Mouse (Mus musculus) spleen, postnatal 14 days (tissue): ENCODE data around the gene Trdmt1.

Source experiments
- DNase-seq, 2 experiments: peaks; one replicate each; pipeline ENCODE4 v3.0.0; 2021 to 2022; ENCODE audit warnings: low spot score in 2 of 2

Gene Trdmt1

DNA sequence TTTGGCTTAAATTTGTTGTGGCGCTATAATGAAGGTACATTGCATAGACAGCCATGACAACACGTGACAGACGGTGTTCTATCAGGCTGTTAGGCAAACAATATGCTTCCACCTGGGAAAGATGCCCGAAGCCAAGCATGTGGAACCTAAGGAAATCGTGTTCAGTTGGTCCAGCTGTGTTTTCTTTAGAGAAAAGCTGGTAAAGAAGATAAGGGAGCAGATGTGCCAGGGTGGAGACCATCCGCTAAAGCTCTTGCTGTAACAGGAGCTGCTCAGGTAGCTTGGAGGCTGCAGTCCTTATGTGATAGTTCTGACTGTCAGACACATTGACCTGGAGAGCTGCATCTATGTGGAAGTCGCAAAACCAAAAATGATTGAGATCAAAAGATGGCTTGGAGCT lies 45.3 kb downstream of the Trdmt1 start:
- no peak for DNase-seq

DNA sequence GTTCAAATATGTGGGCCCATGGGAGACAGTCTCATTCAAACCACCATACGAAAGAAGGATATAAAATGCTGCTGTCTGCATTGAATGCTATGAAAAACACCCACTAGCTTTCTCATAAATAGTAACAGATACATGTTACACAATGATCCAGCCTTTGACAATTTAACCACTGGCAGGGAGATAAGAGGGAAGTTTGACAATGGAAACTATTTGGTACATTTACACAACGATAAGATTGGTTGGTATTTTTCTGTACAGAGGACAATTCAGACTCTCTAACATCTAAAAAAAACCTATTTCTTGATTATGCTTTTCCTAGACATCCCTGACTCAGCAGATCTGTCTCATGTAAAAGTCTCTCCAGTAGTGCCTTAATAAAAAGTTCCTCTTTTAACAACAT lies 48.4 kb downstream of the Trdmt1 start:
- DNase-seq: no peak

DNA sequence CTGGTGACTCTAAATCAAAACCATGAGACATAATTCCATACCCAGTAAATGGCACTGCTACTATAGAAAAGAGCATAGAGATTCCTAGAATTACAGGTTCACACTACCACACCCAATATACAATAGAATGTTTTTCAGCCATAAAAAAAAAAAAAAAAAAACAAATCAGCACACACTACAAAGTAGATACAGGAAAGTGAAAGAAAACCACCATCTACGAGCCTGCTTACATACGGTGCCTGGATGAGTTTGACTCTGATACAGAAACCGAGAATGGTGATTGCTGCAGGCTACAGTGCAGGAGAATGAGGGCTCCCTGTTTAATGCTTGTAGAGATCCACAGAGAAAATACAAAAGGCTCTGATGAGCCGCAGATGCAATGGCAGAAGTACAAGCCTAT lies 51.5 kb downstream of the Trdmt1 start:
- DNase-seq: no peak

DNA sequence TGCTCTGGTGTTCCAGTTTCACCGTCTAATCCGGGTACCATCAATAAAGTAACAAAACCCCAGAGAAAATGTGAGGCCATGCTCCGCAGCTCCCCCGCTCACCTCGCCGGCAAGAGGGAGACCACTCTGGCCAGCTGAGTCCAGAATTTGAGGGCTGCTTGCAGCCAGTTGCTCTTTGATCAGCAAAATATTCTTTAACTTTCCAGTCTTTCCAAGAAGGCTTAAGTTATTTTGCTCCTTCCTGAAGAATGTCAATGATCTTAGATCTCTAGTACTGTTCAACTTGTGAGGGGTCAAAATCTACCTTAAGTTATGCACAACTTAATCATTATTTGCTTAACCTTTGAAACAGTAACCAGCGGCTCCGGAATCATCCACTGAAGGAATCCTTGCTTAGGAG lies 52.7 kb downstream of the Trdmt1 start, which contains the start of gene Cubn:
Cubn (minus strand) TSS at position 80 of the 400 bp plus-strand sequence.
- no peak for DNase-seq

DNA sequence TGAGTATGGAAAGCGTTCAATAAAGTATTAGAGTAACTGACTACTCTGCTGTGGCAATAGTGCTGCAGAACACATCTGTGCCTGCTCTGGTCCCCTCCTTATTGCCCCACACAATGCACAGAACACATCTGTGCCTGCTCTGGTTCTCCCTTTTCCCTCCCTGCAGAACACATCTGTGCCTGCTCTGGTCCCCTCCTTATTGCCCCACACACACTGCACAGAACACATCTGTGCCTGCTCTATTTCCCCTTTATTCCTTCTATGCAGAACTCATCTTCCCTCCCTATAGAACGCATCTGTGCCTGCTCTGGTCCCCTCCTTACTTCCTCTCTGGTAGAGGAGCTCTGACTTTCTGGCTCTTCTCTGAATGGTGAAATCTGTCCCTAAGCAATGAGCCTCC lies 54.0 kb downstream of the Trdmt1 start:
- DNase-seq: no peak

DNA sequence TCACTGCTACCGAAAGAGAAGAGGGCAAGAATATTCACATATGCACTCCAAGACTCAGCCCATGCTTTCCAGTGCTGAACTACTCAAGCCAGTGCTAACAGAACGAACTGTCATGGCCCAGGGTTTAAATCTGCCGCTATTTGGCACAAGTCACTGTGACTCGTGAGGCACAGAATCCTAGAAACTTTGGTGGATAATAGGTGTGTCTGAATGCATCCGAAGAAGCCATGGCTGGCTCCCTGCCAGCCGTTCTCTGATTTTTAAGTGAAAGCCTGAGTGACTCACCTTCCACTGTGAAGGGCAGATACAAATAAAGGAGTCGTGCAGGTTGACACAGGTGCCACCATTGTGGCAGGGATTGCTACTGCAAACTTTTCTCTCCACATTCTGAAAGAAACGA lies 58.0 kb downstream of the Trdmt1 start:
- no peak for DNase-seq

DNA sequence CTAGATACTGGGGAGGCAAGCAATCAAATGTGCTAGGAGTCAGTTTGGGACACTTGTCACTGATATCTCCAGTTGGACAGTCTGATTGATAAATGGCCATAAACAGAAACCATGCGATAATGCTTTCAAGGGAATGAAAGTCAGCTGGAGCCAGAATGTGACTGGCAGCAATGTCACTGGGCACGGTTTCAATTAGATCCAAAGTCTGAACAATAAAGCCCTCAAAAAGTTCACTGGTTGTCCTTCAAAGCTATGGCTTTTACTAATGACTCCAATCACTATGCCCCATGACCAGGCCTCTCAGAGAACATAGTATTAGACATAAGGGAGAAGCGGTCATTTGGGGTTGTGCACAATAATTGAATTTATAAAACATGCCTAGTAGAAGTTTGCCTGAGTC lies 59.9 kb downstream of the Trdmt1 start:
- no peak for DNase-seq

DNA sequence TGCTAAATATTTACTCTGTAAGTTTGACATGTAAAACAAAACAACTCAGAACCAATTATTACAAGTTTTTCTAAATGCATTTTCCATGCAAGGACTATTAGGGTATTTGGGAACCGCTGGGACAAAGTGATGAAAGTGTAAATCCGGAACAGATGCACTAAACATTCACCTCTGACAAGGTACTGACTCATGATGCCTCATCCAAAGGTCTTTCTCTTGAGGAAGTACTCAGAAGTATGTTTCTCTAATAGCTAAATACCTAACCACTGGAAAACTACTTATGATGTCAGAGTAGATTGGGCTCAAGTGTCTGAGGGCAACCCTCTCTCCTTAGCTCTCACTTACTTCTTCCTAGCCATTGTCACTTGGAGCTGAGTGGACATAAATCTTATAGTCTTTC lies 63.7 kb downstream of the Trdmt1 start:
- DNase-seq: no peak

DNA sequence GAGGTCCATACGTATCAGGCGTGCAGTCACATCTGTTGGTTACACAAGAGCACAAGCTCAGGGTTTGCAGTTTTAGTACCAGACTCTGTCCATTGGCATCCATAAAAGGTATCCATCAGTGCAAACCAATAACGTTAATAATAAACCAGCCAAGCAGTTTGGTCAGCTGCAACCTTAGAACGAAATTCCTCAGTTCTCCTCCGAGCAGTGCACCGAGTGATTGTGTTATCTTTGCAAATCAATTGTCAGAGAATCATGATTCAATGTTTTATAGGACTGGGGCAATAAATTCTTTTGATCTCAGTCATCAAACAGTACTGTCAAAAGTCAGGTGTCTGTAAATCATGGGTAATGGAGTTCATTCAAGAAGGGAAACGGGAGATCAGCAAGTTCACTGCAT lies 65.3 kb downstream of the Trdmt1 start:
- DNase-seq: no peak

DNA sequence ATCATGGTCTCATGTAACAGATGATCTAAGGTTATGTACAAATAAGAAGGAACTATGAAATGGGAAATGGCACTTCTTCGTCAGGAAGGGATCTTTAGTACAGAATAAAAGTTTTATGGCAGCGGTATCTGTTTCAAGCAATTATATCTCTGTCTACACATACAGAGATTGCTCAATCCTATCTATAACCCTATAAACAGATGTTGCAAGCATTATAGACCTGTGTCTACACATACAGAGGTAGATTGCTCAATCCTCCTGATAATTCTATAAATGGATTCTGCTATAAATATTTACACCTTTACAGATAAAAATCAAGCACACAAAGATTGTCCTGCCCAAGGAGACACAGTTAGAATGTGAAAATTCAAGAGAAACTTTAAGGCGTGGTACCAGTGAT lies 74.4 kb downstream of the Trdmt1 start:
- no peak for DNase-seq

DNA sequence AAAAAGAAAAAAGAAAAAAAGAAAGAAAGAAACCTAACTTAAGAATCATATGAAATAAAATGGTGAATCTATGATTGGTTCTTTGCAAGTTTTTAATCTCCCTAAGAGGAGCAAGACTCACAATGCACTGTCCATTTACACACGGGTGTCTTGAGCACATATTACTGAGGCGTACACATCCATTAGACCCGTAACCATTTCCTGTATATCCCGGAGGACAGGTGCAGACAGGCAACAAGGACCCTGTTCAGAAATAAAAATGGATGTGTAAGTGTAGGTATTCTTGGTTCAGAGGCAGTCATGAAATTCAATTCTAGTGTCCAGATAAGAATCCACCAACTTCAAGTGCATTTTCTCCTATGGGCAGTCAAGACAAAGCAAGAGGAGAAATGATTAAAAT lies 74.8 kb downstream of the Trdmt1 start:
- no peak for DNase-seq

DNA sequence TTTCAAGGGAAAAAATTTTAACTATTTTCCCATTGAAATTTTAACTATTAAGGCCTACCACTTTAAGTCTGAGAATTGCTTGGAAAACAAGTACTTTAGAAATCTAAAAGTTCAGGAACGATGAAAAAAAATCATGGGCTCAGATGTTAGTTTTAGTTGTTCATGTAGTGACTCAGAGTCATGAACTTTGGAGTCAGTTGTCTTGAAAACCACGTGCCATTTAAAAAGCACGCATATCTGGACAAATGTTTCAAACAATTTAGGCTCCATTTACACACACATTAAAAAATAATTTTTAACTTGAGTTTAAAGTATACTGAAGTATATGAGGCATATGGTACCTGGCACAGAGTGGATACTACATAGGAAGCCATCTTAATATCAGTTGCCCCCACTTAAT lies 77.8 kb downstream of the Trdmt1 start:
- DNase-seq: no peak
